Mouse (Mus musculus) Patski (cell line): ENCODE measurements around the gene Muc3. TPM values are rescaled to one million over a fixed set of nuclear protein-coding genes. Genes with fewer than 3 reads are reported as not detected.
"Not testable (repeated sequence)": the region's sequence is repeated elsewhere in the genome, so short reads cannot be mapped to it uniquely, and the experiment has no call there.

Experiments
- ATAC-seq: fragments of 100-300 bp; one replicate; pipeline ENCODE4 v1.8.0; 2021
- CTCF ChIA-PET: fragments of 350-600 bp; sonication (Branson Sonifier 250); formaldehyde crosslinking; loops from one replicate; lab custom pipeline; 2022; ENCODE audit warnings: inconsistent platforms; lab: Charles Lee
- POLR2A ChIA-PET: fragments of 350-600 bp; sonication (Branson Sonifier 250); formaldehyde crosslinking; loops from one replicate; lab custom pipeline; 2022; ENCODE audit warnings: antibody characterized with exemption, inconsistent platforms; lab: Charles Lee
- DNase-seq: peaks from one replicate; pipeline ENCODE4 v3.0.0-alpha.2; 2011; ENCODE audit warnings: low read depth, low spot score
- H3K27me3 ChIP-seq: fragments of 371-371 bp; one replicate; pipeline ENCODE4 v1.5.1; 2021
- CTCF ChIP-seq: fragments of 100-300 bp; IDR thresholded peaks from one replicate; pipeline ENCODE4 v1.5.1; 2021
- in situ Hi-C: fragments of 300-500 bp; cut with MboI; formaldehyde crosslinking; loops from 3 replicates; pipeline ENCODE4 v1.11.1; 2018; ENCODE audit warnings: low pct_unique_long_range_greater_than_20kb, mixed read lengths
- polyA plus RNA-seq: library from polyadenylated mRNA; unstranded; gene quantifications from one replicate; pipeline ENCODE4 v1.2.3, GENCODE M21; 2021

Gene Muc3
- not detected for polyA plus RNA-seq

GRCm38 (mm10) chr5:137149272-137149882 is at the start of gene Muc3:
Gene Muc3, minus strand, starts transcription at chr5:137149322.
- in situ Hi-C loops = loop anchor here (10.0 kb wide), 1 partner anchor 415 kb away; the partner anchor contains the start of gene Tfr2
- H3K27me3 ChIP-seq, DNase-seq, ATAC-seq, CTCF ChIA-PET, POLR2A ChIA-PET: not testable (repeated sequence)

DNA sequence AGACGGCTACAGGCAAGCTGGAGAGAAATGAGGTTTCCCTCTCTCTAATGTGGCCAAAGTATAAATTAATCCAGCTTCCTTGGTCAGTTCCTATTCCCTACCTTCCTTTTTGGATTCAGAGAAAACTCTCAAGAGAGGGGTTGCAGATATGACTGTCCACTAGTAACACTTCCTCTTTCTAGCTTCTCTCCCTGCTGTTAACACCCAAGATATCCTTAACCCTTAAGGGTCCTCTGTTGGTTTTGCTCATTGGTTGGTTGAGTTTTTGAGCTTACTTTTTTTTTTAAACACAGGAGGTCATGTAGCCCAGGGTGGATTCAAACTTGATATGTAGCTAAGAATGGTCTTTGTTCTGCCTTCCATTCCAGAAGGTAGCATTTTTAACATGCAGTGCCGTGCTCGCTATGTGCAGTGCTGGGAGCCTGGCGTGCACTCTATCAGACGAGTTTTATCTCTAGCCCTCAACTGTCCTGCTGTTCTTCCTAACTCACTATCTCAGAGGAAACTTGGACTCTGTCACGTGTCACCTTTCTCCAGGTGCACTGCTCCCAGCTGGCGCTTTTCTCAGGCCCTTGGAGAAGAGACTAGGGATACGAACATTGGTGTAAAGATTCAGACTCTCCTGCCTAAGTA is 45.5 kb upstream of the Muc3 start:
- TF ChIP-seq CTCF = no peak

GRCm38 (mm10) chr5:137193279-137193952 is 44.3 kb upstream of the Muc3 start:
- no peak for TF ChIP-seq CTCF
- DNase-seq = no peak
- ATAC-seq = no peak
- peaks cover 10% of the 10 kb centered on the region for H3K27me3 ChIP-seq
- in situ Hi-C loops = no loop called here
- CTCF ChIA-PET = interaction anchor here (1.5 kb wide), 1 partner anchor 20 kb away, joined by 3 read pairs; no protein-coding TSS in a partner anchor
- POLR2A ChIA-PET = no interaction called here

More for the DNA sequence above, 45.5 kb upstream of the Muc3 start:
- ATAC-seq = no peak
- DNase-seq = no peak
- ChIA-PET POLR2A (no interaction called here), CTCF (no interaction called here)
- H3K27me3 ChIP-seq = peaks cover 13% of the 10 kb centered on the region
- in situ Hi-C loops = no loop called here

- in situ Hi-C loops = no loop called here
- ChIA-PET CTCF (no interaction called here), POLR2A (interaction anchor here (0.7 kb wide), 1 partner anchor 350 kb away, joined by 5 read pairs; no protein-coding TSS in a partner anchor)
- H3K27me3 ChIP-seq = peaks cover 4% of the 10 kb centered on the region
- no peak for ATAC-seq
- DNase-seq = no peak
- no peak for TF ChIP-seq CTCF
These were observed 40.2 kb upstream of the Muc3 start for GRCm38 (mm10) chr5:137189326-137189725.

DNA sequence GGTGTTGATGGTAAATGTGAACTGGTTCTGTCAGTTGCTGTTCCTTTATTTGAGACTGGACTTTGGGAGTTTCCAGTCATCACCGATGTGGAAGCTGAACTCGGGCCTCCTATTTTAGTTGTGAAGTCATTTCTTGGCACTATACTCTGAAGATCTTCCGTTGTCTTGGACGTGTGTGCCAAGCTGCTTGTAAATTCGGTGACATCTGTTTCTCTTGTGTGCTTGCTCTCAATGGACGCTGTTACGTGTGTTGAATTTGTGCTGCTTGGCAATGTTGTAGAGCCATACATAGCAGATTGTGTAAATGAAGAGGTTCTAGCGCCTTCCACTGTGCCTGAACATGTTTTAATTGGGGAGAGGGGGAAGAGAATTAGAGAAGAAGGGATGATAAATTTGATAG is 36.2 kb upstream of the Muc3 start:
- no peak for TF ChIP-seq CTCF
- in situ Hi-C loops = no loop called here
- ChIA-PET POLR2A (no interaction called here), CTCF (interaction anchor here (0.6 kb wide), 1 partner anchor 247 kb away, joined by 3 read pairs; no protein-coding TSS in a partner anchor)
- no peaks in the 10 kb centered on the region for H3K27me3 ChIP-seq
- ATAC-seq (no peak), DNase-seq (no peak)

DNA sequence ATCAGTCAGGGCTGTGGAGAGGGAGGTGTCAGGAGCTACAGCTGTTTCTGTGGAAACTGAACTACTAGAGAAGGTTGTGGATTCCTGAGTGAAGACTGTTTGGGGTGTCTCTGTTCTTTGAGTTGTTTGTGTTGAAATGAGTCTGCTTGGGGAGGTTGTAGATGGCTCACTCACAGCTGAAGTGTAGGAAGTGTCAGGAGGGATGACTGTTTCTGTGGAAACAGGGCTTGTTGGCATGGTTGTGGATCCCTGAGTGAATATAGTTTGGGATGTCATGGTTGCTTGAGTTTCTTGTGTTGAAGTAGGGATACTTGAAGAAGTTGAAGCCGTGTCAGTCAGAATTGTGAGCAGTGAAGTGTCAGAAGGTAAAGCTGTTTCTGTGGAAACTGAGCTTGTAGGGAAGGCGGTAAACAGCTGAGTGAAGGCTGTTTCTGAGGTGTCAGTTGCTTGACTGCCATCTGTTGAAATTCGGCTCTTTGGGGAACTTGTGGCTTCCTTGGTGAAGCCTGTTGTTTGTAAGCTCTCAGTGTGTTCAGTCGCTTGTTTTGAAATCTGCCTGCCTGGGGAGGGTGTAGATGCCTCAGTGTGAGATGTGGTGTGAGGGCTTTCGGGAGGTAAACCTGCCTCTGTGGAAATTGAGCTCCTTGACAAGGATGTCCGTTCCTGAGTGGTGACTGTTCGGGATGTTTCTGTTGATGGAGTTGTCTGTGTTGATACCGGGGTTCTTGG is 30.7 kb upstream of the Muc3 start:
- ChIA-PET CTCF (no interaction called here), POLR2A (no interaction called here)
- TF ChIP-seq CTCF = no peak
- H3K27me3 ChIP-seq = peaks cover 14% of the 10 kb centered on the region
- in situ Hi-C loops = no loop called here
- DNase-seq = no peak
- ATAC-seq = no peak

DNA sequence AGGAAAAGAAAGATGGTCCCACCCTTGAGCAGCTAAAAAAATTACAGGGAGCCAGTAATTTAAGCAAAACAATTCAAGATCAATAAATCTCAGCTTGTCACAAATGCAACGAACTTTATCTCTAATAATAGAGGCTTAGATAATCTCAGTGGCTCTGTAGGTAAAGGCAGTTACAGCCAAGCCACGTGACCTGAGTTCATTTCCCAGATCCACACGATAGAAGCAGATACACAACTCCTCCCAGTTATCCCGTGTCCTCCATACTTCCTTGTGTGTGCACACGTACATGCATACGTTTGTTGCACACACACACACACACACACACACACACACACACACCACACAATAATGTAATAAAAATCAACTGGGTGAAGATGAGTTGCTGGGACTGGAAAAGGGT is 24.8 kb upstream of the Muc3 start:
- ATAC-seq = no peak

GRCm38 (mm10) chr5:137172591-137172990 is 23.5 kb upstream of the Muc3 start:
- ChIA-PET CTCF (no interaction called here), POLR2A (no interaction called here)
- H3K27me3 ChIP-seq = peaks cover 12% of the 10 kb centered on the region
- in situ Hi-C loops = no loop called here
- TF ChIP-seq CTCF = no peak
- DNase-seq (no peak), ATAC-seq (no peak)

More for the DNA sequence above, 24.8 kb upstream of the Muc3 start:
- no peak for DNase-seq
- no peak for TF ChIP-seq CTCF
- POLR2A ChIA-PET = no interaction called here
- peaks cover 16% of the 10 kb centered on the region for H3K27me3 ChIP-seq
- CTCF ChIA-PET = interaction anchor here (1.1 kb wide), 1 partner anchor 19 kb away, joined by 3 read pairs; no protein-coding TSS in a partner anchor
- in situ Hi-C loops = no loop called here

DNA sequence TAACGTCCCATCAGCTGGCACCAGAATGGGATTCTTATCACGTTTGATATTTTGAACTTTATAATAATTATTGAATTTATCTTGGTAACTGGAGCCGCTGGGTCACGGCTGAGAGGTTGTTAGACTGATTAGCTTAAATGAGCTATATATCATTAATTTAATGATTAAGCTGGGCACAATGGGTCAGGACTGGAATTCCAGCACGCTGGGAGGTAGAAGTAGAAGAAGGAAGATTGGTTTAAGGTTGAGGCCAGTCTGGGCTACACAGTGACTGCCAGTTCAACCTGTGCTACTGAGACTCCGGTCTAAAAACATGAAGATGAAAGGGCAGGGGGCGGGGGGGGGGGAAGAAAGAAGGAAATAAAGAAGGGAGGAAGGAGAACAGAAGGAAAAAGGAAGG is 22.4 kb upstream of the Muc3 start:
- peaks cover 9% of the 10 kb centered on the region for H3K27me3 ChIP-seq
- ChIA-PET CTCF (no interaction called here), POLR2A (no interaction called here)
- ATAC-seq (no peak), DNase-seq (no peak)
- in situ Hi-C loops = no loop called here
- no peak for TF ChIP-seq CTCF

- peaks cover 8% of the 10 kb centered on the region for H3K27me3 ChIP-seq
- in situ Hi-C loops = no loop called here
- CTCF ChIA-PET = interaction anchor here (1.2 kb wide), 1 partner anchor 116 kb away, joined by 4 read pairs; no protein-coding TSS in a partner anchor
- no peak for ATAC-seq
- no peak for DNase-seq
- POLR2A ChIA-PET = no interaction called here
- TF ChIP-seq CTCF = no peak
These were observed 21.8 kb upstream of the Muc3 start for GRCm38 (mm10) chr5:137170836-137171380.
